Mouse (Mus musculus): ENCODE measurements around the gene Ust.

The Ust gene

GRCm38 (mm10) chr10:8181596-8182185, 336.9 kb downstream of the Ust start:
- no peak for DNase-seq (ENCODE audit: extremely low spot score, low spot score)

DNA sequence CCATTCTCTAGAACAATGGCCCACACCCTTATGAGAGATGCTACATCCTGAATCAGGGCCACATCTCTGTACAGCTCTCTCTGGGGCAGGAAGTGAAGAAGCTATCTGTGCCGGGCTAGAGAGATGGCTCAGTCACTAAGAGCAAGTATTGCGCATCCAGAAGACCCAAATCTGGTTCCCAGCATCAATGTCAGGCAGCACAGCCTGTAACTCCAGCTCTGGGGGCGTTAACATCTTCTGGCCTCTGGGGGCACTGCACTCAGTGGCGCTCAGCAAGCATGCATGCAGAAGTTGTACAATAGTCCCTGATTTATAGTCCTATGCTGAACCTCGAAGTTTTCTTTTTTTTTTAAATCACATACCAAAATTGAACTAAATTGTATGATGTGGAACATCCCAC, 341.0 kb downstream of the Ust start:
- no peak for DNase-seq (ENCODE audit: extremely low spot score, low spot score)

GRCm38 (mm10) chr10:8176351-8177053, 342.1 kb downstream of the Ust start:
- no peak for DNase-seq (ENCODE audit: extremely low spot score, low spot score)

- no peak for DNase-seq (ENCODE audit: extremely low spot score, low spot score)
Observed at GRCm38 (mm10) chr10:8176008-8176350, 342.6 kb downstream of the Ust start.

- no peak for DNase-seq (ENCODE audit: extremely low spot score, low spot score)
Observed at GRCm38 (mm10) chr10:8174697-8175096, 343.9 kb downstream of the Ust start.

DNA sequence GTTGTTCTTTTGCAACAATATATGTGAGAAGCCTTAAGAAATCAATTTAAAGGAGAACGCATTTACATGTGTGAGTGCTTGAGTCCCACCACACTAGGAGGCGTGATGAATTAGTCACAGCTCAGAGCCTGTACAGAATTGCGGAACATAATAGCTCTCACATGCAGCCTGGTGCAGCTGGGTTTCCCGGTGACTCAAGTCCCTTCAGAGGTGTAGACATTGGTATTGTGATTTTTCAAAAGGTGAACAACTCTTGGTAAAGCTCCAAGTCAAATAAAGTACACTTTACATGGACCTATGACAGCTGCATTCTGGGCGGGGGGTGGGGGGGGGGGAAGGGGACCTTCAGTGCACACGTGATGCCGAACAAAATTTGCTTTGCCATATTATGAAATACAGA, 344.4 kb downstream of the Ust start:
- DNase-seq (ENCODE audit: extremely low spot score, low spot score), result no peak

GRCm38 (mm10) chr10:8173032-8173431, 345.6 kb downstream of the Ust start:
- DNase-seq (ENCODE audit: extremely low spot score, low spot score), result no peak

DNA sequence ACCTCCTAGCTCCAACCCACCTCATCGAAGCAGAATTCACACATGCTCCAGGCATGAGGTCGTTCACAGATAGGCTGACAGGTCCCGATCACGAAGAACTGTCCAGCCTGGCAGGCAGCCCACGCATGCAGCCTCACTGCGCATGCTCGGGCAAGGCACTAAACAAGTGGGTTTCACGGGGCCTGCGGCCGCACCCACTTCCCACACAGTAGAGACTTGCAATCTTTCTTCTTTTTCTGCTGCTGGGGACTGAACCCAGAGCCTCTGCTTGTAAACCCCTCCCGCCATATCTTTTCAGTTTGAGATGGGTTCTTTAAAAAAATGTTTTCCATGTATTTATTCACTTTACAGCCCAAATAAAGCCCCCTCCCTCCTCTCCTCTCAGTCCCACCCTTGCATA, 347.1 kb downstream of the Ust start:
- no peak for DNase-seq (ENCODE audit: extremely low spot score, low spot score)

All from neural tube, embryonic 10.5 days (tissue).